Mouse (Mus musculus) MEL (cell line): ENCODE measurements around the gene Ppp1ca. TPM values are rescaled to one million over a fixed set of nuclear protein-coding genes. Genes with fewer than 3 reads are reported as not detected.

Experiments used
- DNase-seq: peaks from one replicate; pipeline ENCODE4 v3.0.0; 2011; ENCODE audit warnings: low read depth, low spot score
- H3K27ac ChIP-seq: 2 replicates; pipeline ENCODE4 v1.5.1; 2012; ENCODE audit warnings: low read depth, mild to moderate bottlenecking, control low read depth, low read length, moderate library complexity; ENCODE audit not compliant: control insufficient read depth
- H3K27me3 ChIP-seq, 2 experiments: fragments of 150-350 bp in 1 of 2; sonication (generic) in 1 of 2; 2 replicates each; pipeline ENCODE4 v1.6.1; 2012; ENCODE audit warnings: low read length in 2 of 2, mild to moderate bottlenecking in 2 of 2, improper control_type of control experiment in 1 of 2, moderate library complexity in 1 of 2; ENCODE audit not compliant: insufficient read depth in 2 of 2, control insufficient read depth in 1 of 2
- H3K36me3 ChIP-seq, 2 experiments: 2 replicates each; pipeline ENCODE4 v1.6.1; 2012 to 2014; ENCODE audit warnings: low read length in 2 of 2, improper control_type of control experiment in 1 of 2, inconsistent platforms in 1 of 2, mild to moderate bottlenecking in 1 of 2; ENCODE audit not compliant: insufficient read depth in 2 of 2, control insufficient read depth in 1 of 2
- H3K4me1 ChIP-seq, 2 experiments: fragments of 150-350 bp in 1 of 2; sonication (generic) in 1 of 2; 2 replicates each; pipeline ENCODE4 v1.6.1; 2012; ENCODE audit warnings: low read length in 2 of 2, improper control_type of control experiment in 1 of 2, mild to moderate bottlenecking in 1 of 2; ENCODE audit not compliant: insufficient read depth in 2 of 2, control insufficient read depth in 1 of 2
- H3K4me3 ChIP-seq, 2 experiments: fragments of 150-350 bp in 1 of 2; sonication (generic) in 1 of 2; 2 replicates each; pipeline ENCODE4 v1.5.1; 2012; ENCODE audit warnings: low read depth in 2 of 2, low read length in 2 of 2, mild to moderate bottlenecking in 2 of 2, moderate library complexity in 2 of 2, control low read depth in 1 of 2, improper control_type of control experiment in 1 of 2; ENCODE audit not compliant: control insufficient read depth in 1 of 2, insufficient read depth in 1 of 2
- H3K79me2 ChIP-seq: 2 replicates; pipeline ENCODE4 v1.6.1; 2012; ENCODE audit warnings: mild to moderate bottlenecking, low read length, moderate library complexity; ENCODE audit not compliant: control insufficient read depth, poor library complexity, insufficient read depth
- H3K9ac ChIP-seq: 2 replicates; pipeline ENCODE4 v1.6.1; 2012; ENCODE audit warnings: low read depth, mild to moderate bottlenecking, control low read depth, low read length, moderate library complexity; ENCODE audit not compliant: control insufficient read depth, poor library complexity, severe bottlenecking
- H3K9me3 ChIP-seq: fragments of 150-350 bp; sonication (generic); replicated peaks from 2 replicates; pipeline ENCODE4 v1.6.1; 2012; ENCODE audit warnings: mild to moderate bottlenecking, low read length, improper control_type of control experiment, moderate library complexity; ENCODE audit not compliant: insufficient read depth
- BHLHE40 ChIP-seq: IDR thresholded peaks from 2 replicates; pipeline ENCODE4 v1.6.1; 2012; ENCODE audit warnings: low read depth, mild to moderate bottlenecking, inconsistent platforms, low read length, improper control_type of control experiment, borderline replicate concordance
- CHD1 ChIP-seq: IDR thresholded peaks from 2 replicates; pipeline ENCODE4 v1.6.1; 2012; ENCODE audit warnings: low read depth, mild to moderate bottlenecking, inconsistent platforms, low read length, improper control_type of control experiment
- CHD2 ChIP-seq: IDR thresholded peaks from 2 replicates; pipeline ENCODE4 v1.6.1; 2011; ENCODE audit warnings: low read length, improper control_type of control experiment
- CTCF ChIP-seq, 3 experiments: IDR thresholded peaks in 2 of 3; conservative IDR thresholded peaks in 1 of 3; 2 replicates each; pipeline ENCODE4 v1.5.1; 2011 to 2012; ENCODE audit warnings: low read length in 3 of 3, low read depth in 2 of 3, mild to moderate bottlenecking in 2 of 3, improper control_type of control experiment in 1 of 3, inconsistent platforms in 1 of 3, mixed read lengths in 1 of 3, moderate library complexity in 1 of 3; ENCODE audit not compliant: control insufficient read depth in 1 of 3, insufficient read depth in 1 of 3, poor library complexity in 1 of 3, severe bottlenecking in 1 of 3
- E2F4 ChIP-seq: IDR thresholded peaks from 2 replicates; pipeline ENCODE4 v1.6.1; 2011; ENCODE audit warnings: low read depth, low read length, improper control_type of control experiment, borderline replicate concordance
- ELF1 ChIP-seq: IDR thresholded peaks from 2 replicates; pipeline ENCODE4 v1.6.1; 2014; ENCODE audit warnings: low read depth, mild to moderate bottlenecking, inconsistent platforms, low read length, improper control_type of control experiment, moderate library complexity
- EP300 ChIP-seq, 2 experiments: IDR thresholded peaks; 2 replicates each; pipeline ENCODE4 v1.6.1; 2011; ENCODE audit warnings: improper control_type of control experiment in 2 of 2, low read length in 2 of 2, low read depth in 1 of 2, mild to moderate bottlenecking in 1 of 2
- ETS1 ChIP-seq: IDR thresholded peaks from 2 replicates; pipeline ENCODE4 v1.6.1; 2012; ENCODE audit warnings: low read depth, mild to moderate bottlenecking, inconsistent platforms, low read length, improper control_type of control experiment, moderate library complexity
- GABPA ChIP-seq: IDR thresholded peaks from 2 replicates; pipeline ENCODE4 v1.6.1; 2012; ENCODE audit warnings: low read depth, mild to moderate bottlenecking, inconsistent platforms, low read length, improper control_type of control experiment, moderate library complexity
- GATA1 ChIP-seq: IDR thresholded peaks from 2 replicates; pipeline ENCODE4 v1.6.1; 2011; ENCODE audit warnings: low read depth, low read length, improper control_type of control experiment
- HCFC1 ChIP-seq: IDR thresholded peaks from 2 replicates; pipeline ENCODE4 v1.6.1; 2012; ENCODE audit warnings: low read depth, mild to moderate bottlenecking, inconsistent platforms, low read length, improper control_type of control experiment, moderate library complexity
- JUND ChIP-seq: IDR thresholded peaks from 2 replicates; pipeline ENCODE4 v1.6.1; 2011; ENCODE audit warnings: low read depth, mild to moderate bottlenecking, improper control_type of control experiment, low read length
- KAT2A ChIP-seq: conservative IDR thresholded peaks from 2 replicates; pipeline ENCODE4 v1.6.1; 2012; ENCODE audit warnings: low read depth, low read length, improper control_type of control experiment, inconsistent platforms
- MAFK ChIP-seq: IDR thresholded peaks from 2 replicates; pipeline ENCODE4 v1.6.1; 2011; ENCODE audit warnings: low read depth, mild to moderate bottlenecking, low read length, improper control_type of control experiment, borderline replicate concordance
- MAX ChIP-seq: IDR thresholded peaks from 2 replicates; pipeline ENCODE4 v1.6.1; 2011; ENCODE audit warnings: low read length, improper control_type of control experiment
- MAZ ChIP-seq: IDR thresholded peaks from 2 replicates; pipeline ENCODE4 v1.6.1; 2012; ENCODE audit warnings: low read depth, mild to moderate bottlenecking, inconsistent platforms, low read length, improper control_type of control experiment
- MEF2A ChIP-seq: IDR thresholded peaks from 2 replicates; pipeline ENCODE4 v1.6.1; 2014; ENCODE audit warnings: low read depth, mild to moderate bottlenecking, inconsistent platforms, low read length, improper control_type of control experiment; ENCODE audit not compliant: poor library complexity, insufficient replicate concordance, severe bottlenecking; ENCODE audit errors: extremely low read depth
- MYB ChIP-seq: IDR thresholded peaks from 2 replicates; pipeline ENCODE4 v1.6.1; 2011; ENCODE audit warnings: mild to moderate bottlenecking, low read depth, low read length, improper control_type of control experiment
- MYC ChIP-seq: IDR thresholded peaks from 2 replicates; pipeline ENCODE4 v1.6.1; 2011; ENCODE audit warnings: low read depth, mild to moderate bottlenecking, low read length, improper control_type of control experiment, moderate library complexity
- NELFE ChIP-seq: IDR thresholded peaks from 2 replicates; pipeline ENCODE4 v1.6.1; 2011; ENCODE audit warnings: low read depth, low read length, improper control_type of control experiment
- POLR2A ChIP-seq, 2 experiments: IDR thresholded peaks; 2 replicates each; pipeline ENCODE4 v1.6.1; 2011 to 2012; ENCODE audit warnings: low read length in 2 of 2, mild to moderate bottlenecking in 2 of 2, control low read depth in 1 of 2, improper control_type of control experiment in 1 of 2, low read depth in 1 of 2, moderate library complexity in 1 of 2; ENCODE audit not compliant: control insufficient read depth in 1 of 2, insufficient read depth in 1 of 2, poor library complexity in 1 of 2
- POLR2AphosphoS2 ChIP-seq: IDR thresholded peaks from 2 replicates; pipeline ENCODE4 v1.6.1; 2011; ENCODE audit warnings: low read length, improper control_type of control experiment
- POLR2AphosphoS5 ChIP-seq: IDR thresholded peaks from 2 replicates; pipeline ENCODE4 v1.6.1; 2012; ENCODE audit warnings: low read depth, borderline replicate concordance, mild to moderate bottlenecking, inconsistent platforms, low read length, moderate library complexity, mixed read lengths
- RAD21 ChIP-seq: IDR thresholded peaks from 2 replicates; pipeline ENCODE4 v1.6.1; 2011; ENCODE audit warnings: mild to moderate bottlenecking, low read depth, low read length, improper control_type of control experiment
- RCOR1 ChIP-seq: IDR thresholded peaks from 2 replicates; pipeline ENCODE4 v1.6.1; 2012; ENCODE audit warnings: low read depth, mild to moderate bottlenecking, inconsistent platforms, low read length, improper control_type of control experiment
- SMC3 ChIP-seq: IDR thresholded peaks from 2 replicates; pipeline ENCODE4 v1.6.1; 2011; ENCODE audit warnings: low read depth, low read length, improper control_type of control experiment
- TBP ChIP-seq: IDR thresholded peaks from 2 replicates; pipeline ENCODE4 v1.8.0; 2011; ENCODE audit warnings: low read depth, low read length, improper control_type of control experiment
- TCF12 ChIP-seq: IDR thresholded peaks from 2 replicates; pipeline ENCODE4 v1.6.1; 2014; ENCODE audit warnings: low read depth, mild to moderate bottlenecking, inconsistent platforms, low read length, improper control_type of control experiment, moderate library complexity
- USF1 ChIP-seq: IDR thresholded peaks from 2 replicates; pipeline ENCODE4 v1.6.1; 2014; ENCODE audit warnings: low read depth, mild to moderate bottlenecking, inconsistent platforms, low read length, improper control_type of control experiment, moderate library complexity
- USF2 ChIP-seq, 2 experiments: IDR thresholded peaks; 2 replicates each; pipeline ENCODE4 v1.6.1; 2011 to 2012; ENCODE audit warnings: improper control_type of control experiment in 2 of 2, low read length in 2 of 2, borderline replicate concordance in 1 of 2, inconsistent platforms in 1 of 2, low read depth in 1 of 2, mild to moderate bottlenecking in 1 of 2; ENCODE audit not compliant: insufficient read depth in 1 of 2
- ZC3H11A ChIP-seq: IDR thresholded peaks from 2 replicates; pipeline ENCODE4 v1.6.1; 2012; ENCODE audit warnings: low read depth, mild to moderate bottlenecking, inconsistent platforms, low read length, improper control_type of control experiment
- ZKSCAN1 ChIP-seq: IDR thresholded peaks from 2 replicates; pipeline ENCODE4 v1.6.1; 2012; ENCODE audit warnings: low read depth, mild to moderate bottlenecking, inconsistent platforms, low read length, improper control_type of control experiment, moderate library complexity
- ZMIZ1 ChIP-seq: IDR thresholded peaks from 2 replicates; pipeline ENCODE4 v1.6.1; 2012; ENCODE audit warnings: low read depth, mild to moderate bottlenecking, inconsistent platforms, low read length, improper control_type of control experiment, moderate library complexity
- ZNF384 ChIP-seq: IDR thresholded peaks from 2 replicates; pipeline ENCODE4 v1.6.1; 2012; ENCODE audit warnings: low read depth, mild to moderate bottlenecking, inconsistent platforms, low read length, improper control_type of control experiment
- polyA plus RNA-seq, 2 experiments: library from polyadenylated mRNA; stranded (reverse) in 1 of 2; unstranded in 1 of 2; fragments of >175 nt in 1 of 2; fragments of >200 nt in 1 of 2; gene quantifications; 2 replicates each; pipeline versions ENCODE4 v1.2.1 to v1.2.4; 2012; ENCODE audit warnings: low replicate concordance in 2 of 2, low read depth in 1 of 2; ENCODE audit not compliant: insufficient read length in 2 of 2, insufficient read depth in 1 of 2, missing spikeins in 1 of 2
- total RNA-seq: library from RNA; depleted of rRNA; stranded (reverse); fragments of 300-350 nt; gene quantifications from 2 replicates; pipeline ENCODE4 v1.2.3, GENCODE M21; 2012; rRNA removed

Gene Ppp1ca
- total RNA-seq, result 437 and 453 TPM in 2 replicates
- polyA plus RNA-seq, result 100 to 1,000 TPM; 455 to 505 TPM

DNA sequence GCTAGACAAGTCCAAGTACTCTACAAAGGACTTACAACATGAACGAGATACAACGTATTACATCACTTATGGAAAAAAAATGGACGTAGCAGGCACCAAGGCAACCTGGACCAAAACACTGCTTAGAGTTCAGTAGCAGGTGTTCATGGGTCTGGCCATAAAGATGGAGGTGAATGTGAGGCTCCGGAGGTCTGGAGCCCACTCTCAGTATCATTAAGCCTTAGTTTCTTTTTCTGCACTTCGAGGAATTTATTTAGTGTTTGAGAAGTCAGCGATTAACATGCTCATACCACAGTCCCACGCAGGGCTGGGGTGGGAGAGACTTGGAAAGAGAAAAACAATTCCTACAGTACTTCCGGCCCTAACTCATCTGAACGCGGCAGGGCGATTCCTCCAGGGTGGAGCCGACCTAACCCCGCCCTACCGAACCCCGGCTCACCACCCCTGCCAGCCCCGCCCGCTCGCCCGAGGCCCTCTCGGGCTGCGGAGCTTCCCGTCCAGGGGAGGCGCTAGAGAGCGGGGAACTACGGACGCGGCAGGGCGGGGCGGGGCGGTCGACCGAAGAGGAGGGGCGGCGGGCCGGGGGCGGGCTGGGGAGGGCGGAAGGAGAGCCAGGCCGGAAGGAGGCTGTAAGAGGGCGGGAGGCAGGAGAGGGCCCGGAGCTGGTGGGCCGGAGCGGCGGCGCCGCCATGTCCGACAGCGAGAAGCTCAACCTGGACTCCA lies at the start of gene Ppp1ca:
Gene Ppp1ca (plus strand): TSS at position 538 of the 723 bp plus-strand sequence.
- H3K36me3 ChIP-seq, result peaks cover 6 to 19% of the 10 kb centered on the region in 2 experiments; a peak in 3 of 4 replicates
- peaks cover 28% of the 10 kb centered on the region for H3K79me2 ChIP-seq
- H3K9me3 ChIP-seq, result no peaks in the 10 kb centered on the region
- peak; percentile 96 for DNase-seq
- peak within 1 kb of the TSS; percentile 85 to 88 for H3K4me3 ChIP-seq
- H3K27me3 ChIP-seq, result no peaks in the 10 kb centered on the region
- peaks cover 6 to 20% of the 10 kb centered on the region in 2 experiments for H3K4me1 ChIP-seq
- peak within 1 kb of the TSS; percentile 99 for H3K9ac ChIP-seq
- peak within 1 kb of the TSS; percentile 98 for H3K27ac ChIP-seq
- TF ChIP-seq GATA1 (no peak), RCOR1 (no peak; the same call in 1 of the 2 replicates), ZKSCAN1 (no peak), ETS1 (peak; percentile 40; the same call in 1 of the 2 replicates), TCF12 (peak; percentile 51), POLR2AphosphoS2 (peak; percentile 80), MYB (no peak), KAT2A (no peak; the same call in 1 of the 2 replicates), NELFE (peak; percentile 80), POLR2A (IDR thresholded peaks at IDR 0.05; ENCODE audit: control insufficient read depth in 1 of 2, insufficient read depth in 1 of 2, low read depth in 1 of 2, low read length in 2 of 2, poor library complexity in 1 of 2) (peak; percentile 60 to 90), ZMIZ1 (peak; percentile 74), MAX (peak; percentile 53; the same call in 1 of the 2 replicates), MYC (0 out of 2 replicates have a peak, but pooled peaks have one; percentile 57), SMC3 (0 out of 2 replicates have a peak, but pooled peaks have one; percentile 29), CHD1 (no peak), USF1 (no peak), GABPA (no peak), ZC3H11A (no peak), EP300 (IDR thresholded peaks at IDR 0.05; ENCODE audit: low read depth in 1 of 2, low read length in 2 of 2) (peak in 1 of 2 experiments; percentile 26; a peak in 2 of 4 replicates), MEF2A (no peak), MAFK (no peak), POLR2AphosphoS5 (peak; percentile 79; the same call in 1 of the 2 replicates), ELF1 (peak; percentile 77), RAD21 (no peak; the same call in none of the 2 replicates), CTCF (IDR thresholded peaks at IDR 0.05 in 2 of 3, conservative IDR thresholded peaks at IDR 0.05 in 1 of 3; ENCODE audit: control insufficient read depth in 1 of 3, insufficient read depth in 1 of 3, low read depth in 2 of 3, low read length in 3 of 3, poor library complexity in 1 of 3, severe bottlenecking in 1 of 3) (peak in 2 of 3 experiments; percentile 74 to 86; a peak in 5 of 6 replicates), HCFC1 (peak; percentile 71), ZNF384 (0 out of 2 replicates have a peak, but pooled peaks have one; percentile 11), TBP (peak; percentile 65; the same call in 1 of the 2 replicates), E2F4 (no peak), CHD2 (no peak), BHLHE40 (peak; percentile 27; the same call in 1 of the 2 replicates), USF2 (IDR thresholded peaks at IDR 0.05; ENCODE audit: borderline replicate concordance in 1 of 2, insufficient read depth in 1 of 2, low read depth in 1 of 2, low read length in 2 of 2) (no peak), MAZ (peak; percentile 97), JUND (no peak)
